Mouse (Mus musculus): ENCODE measurements around the gene Actl6a.

Actl6a gene

DNA sequence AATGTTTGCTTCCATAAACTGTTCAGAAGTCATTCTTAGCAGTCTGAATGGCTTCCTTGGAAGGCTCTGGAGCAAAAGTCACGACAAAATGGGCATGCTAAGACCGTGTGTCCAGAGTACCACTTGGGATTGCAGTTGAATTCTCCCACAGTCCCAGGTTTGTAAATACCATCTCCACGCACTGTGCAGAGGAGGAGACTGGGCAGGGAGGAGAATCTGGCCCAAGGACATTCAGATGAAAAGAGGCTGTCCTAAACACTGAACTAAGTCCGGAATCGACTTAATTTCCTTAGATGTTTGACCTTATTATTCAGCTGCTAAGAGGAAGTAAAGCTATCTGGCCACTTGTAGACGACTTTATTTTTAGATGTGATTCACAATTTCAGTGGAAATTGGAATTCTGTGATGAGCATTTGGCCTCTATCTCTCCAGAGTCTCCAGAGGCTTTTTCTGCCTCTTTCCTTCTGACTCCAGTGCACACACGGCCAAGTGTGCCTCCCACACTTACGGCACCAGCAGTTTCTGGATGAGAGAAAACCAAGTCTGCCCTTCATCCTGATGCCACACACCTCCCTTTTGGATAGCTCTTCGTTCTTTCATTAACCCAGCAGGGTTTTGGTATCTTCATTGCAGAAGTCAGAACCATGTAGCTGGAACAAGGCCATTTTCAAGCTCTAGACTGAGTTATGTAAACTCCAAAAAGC, 37.7 kb upstream of the Actl6a start:
- Histone ChIP-seq H3K4me1 (replicated peaks; ENCODE audit: low read depth, low read length) (peaks cover 5% of the 10 kb centered on the region; the same call in 1 of the 2 replicates), H3K27me3 (ENCODE audit: insufficient read depth, low read length) (no peaks in the 10 kb centered on the region), H3K4me3 (replicated peaks; ENCODE audit: low read length) (no peak overlapping the region), H3K9me3 (ENCODE audit: low read length) (no peaks in the 10 kb centered on the region), H3K36me3 (ENCODE audit: insufficient read depth, low read length) (no peaks in the 10 kb centered on the region)
- TF ChIP-seq POU5F1 (IDR thresholded peaks at IDR 0.05; ENCODE audit: borderline replicate concordance, low read length) (no peak), NANOG (IDR thresholded peaks at IDR 0.05; ENCODE audit: borderline replicate concordance, low read length) (no peak), CTCF (conservative IDR thresholded peaks at IDR 0.05; ENCODE audit: low read length) (no peak)

- Histone ChIP-seq H3K9me3 (ENCODE audit: low read length) (no peaks in the 10 kb centered on the region), H3K36me3 (ENCODE audit: insufficient read depth, low read length) (no peaks in the 10 kb centered on the region), H3K4me3 (replicated peaks; ENCODE audit: low read length) (no peak overlapping the region), H3K4me1 (replicated peaks; ENCODE audit: low read depth, low read length) (peaks cover 5% of the 10 kb centered on the region; the same call in 1 of the 2 replicates), H3K27me3 (ENCODE audit: insufficient read depth, low read length) (no peaks in the 10 kb centered on the region)
- TF ChIP-seq NANOG (IDR thresholded peaks at IDR 0.05; ENCODE audit: borderline replicate concordance, low read length) (no peak), CTCF (conservative IDR thresholded peaks at IDR 0.05; ENCODE audit: low read length) (no peak), POU5F1 (IDR thresholded peaks at IDR 0.05; ENCODE audit: borderline replicate concordance, low read length) (no peak)
Observed at GRCm38 (mm10) chr3:32669211-32669610, 36.9 kb upstream of the Actl6a start.

GRCm38 (mm10) chr3:32670196-32670595, 35.9 kb upstream of the Actl6a start:
- TF ChIP-seq CTCF (conservative IDR thresholded peaks at IDR 0.05; ENCODE audit: low read length) (no peak), NANOG (IDR thresholded peaks at IDR 0.05; ENCODE audit: borderline replicate concordance, low read length) (no peak), POU5F1 (IDR thresholded peaks at IDR 0.05; ENCODE audit: borderline replicate concordance, low read length) (no peak)
- H3K36me3 ChIP-seq (ENCODE audit: insufficient read depth, low read length): no peaks in the 10 kb centered on the region
- no peak overlapping the region for H3K4me3 ChIP-seq (replicated peaks; ENCODE audit: low read length)
- no peaks in the 10 kb centered on the region for H3K9me3 ChIP-seq (ENCODE audit: low read length)
- peaks cover 5% of the 10 kb centered on the region; the same call in 1 of the 2 replicates for H3K4me1 ChIP-seq (replicated peaks; ENCODE audit: low read depth, low read length)
- H3K27me3 ChIP-seq (ENCODE audit: insufficient read depth, low read length): no peaks in the 10 kb centered on the region

- Histone ChIP-seq H3K9me3 (ENCODE audit: low read length) (peaks cover 13% of the 10 kb centered on the region), H3K36me3 (ENCODE audit: insufficient read depth, low read length) (no peaks in the 10 kb centered on the region), H3K4me3 (replicated peaks; ENCODE audit: low read length) (no peak overlapping the region), H3K27me3 (ENCODE audit: insufficient read depth, low read length) (no peaks in the 10 kb centered on the region), H3K4me1 (replicated peaks; ENCODE audit: low read depth, low read length) (peaks cover 5% of the 10 kb centered on the region; the same call in 1 of the 2 replicates)
- TF ChIP-seq NANOG (IDR thresholded peaks at IDR 0.05; ENCODE audit: borderline replicate concordance, low read length) (no peak), POU5F1 (IDR thresholded peaks at IDR 0.05; ENCODE audit: borderline replicate concordance, low read length) (no peak)
Observed at GRCm38 (mm10) chr3:32673151-32673550, 32.9 kb upstream of the Actl6a start.

- no peaks in the 10 kb centered on the region for H3K27me3 ChIP-seq (ENCODE audit: insufficient read depth, low read length)
- no peaks in the 10 kb centered on the region for H3K4me1 ChIP-seq (replicated peaks; ENCODE audit: low read depth, low read length)
- peaks cover 18% of the 10 kb centered on the region for H3K9me3 ChIP-seq (ENCODE audit: low read length)
- no peaks in the 10 kb centered on the region for H3K36me3 ChIP-seq (ENCODE audit: insufficient read depth, low read length)
- no peak overlapping the region for H3K4me3 ChIP-seq (replicated peaks; ENCODE audit: low read length)
- TF ChIP-seq CTCF (conservative IDR thresholded peaks at IDR 0.05; ENCODE audit: low read length) (no peak), POU5F1 (IDR thresholded peaks at IDR 0.05; ENCODE audit: borderline replicate concordance, low read length) (no peak), NANOG (IDR thresholded peaks at IDR 0.05; ENCODE audit: borderline replicate concordance, low read length) (no peak)
Observed at GRCm38 (mm10) chr3:32676393-32676792, 29.7 kb upstream of the Actl6a start.

GRCm38 (mm10) chr3:32682910-32683531, 23.1 kb upstream of the Actl6a start:
- no peaks in the 10 kb centered on the region; the same call in 1 of the 2 replicates for H3K27me3 ChIP-seq (ENCODE audit: insufficient read depth, low read length)
- H3K4me3 ChIP-seq (replicated peaks; ENCODE audit: low read length): no peak overlapping the region
- TF ChIP-seq CTCF (conservative IDR thresholded peaks at IDR 0.05; ENCODE audit: low read length) (no peak), NANOG (IDR thresholded peaks at IDR 0.05; ENCODE audit: borderline replicate concordance, low read length) (no peak), POU5F1 (IDR thresholded peaks at IDR 0.05; ENCODE audit: borderline replicate concordance, low read length) (no peak)
- no peaks in the 10 kb centered on the region for H3K4me1 ChIP-seq (replicated peaks; ENCODE audit: low read depth, low read length)
- peaks cover 6% of the 10 kb centered on the region; the same call in 1 of the 2 replicates for H3K9me3 ChIP-seq (ENCODE audit: low read length)
- no peaks in the 10 kb centered on the region for H3K36me3 ChIP-seq (ENCODE audit: insufficient read depth, low read length)

DNA sequence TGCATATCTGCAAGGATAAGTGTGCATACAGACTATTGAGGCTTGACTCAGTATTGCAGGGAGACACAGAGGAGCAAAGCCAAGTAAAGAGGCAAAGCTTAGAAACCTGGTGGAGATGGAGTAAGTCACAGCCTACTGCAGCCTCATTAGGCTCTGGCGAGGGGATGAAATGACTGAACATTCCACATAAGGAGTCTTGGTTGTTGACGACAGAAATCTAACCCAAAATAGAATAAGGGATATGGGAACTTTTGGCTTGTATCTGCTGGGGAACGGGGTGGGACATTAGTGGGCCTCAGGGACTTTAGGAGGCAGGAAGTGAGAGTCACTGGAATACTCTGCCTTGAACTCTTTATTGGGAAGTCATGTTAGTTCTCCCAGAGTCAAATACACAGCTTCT, 21.5 kb upstream of the Actl6a start:
- Histone ChIP-seq H3K9me3 (ENCODE audit: low read length) (peaks cover 6% of the 10 kb centered on the region; the same call in 1 of the 2 replicates), H3K4me1 (replicated peaks; ENCODE audit: low read depth, low read length) (no peaks in the 10 kb centered on the region), H3K27me3 (ENCODE audit: insufficient read depth, low read length) (no peaks in the 10 kb centered on the region; the same call in 1 of the 2 replicates), H3K36me3 (ENCODE audit: insufficient read depth, low read length) (no peaks in the 10 kb centered on the region), H3K4me3 (replicated peaks; ENCODE audit: low read length) (no peak overlapping the region)
- TF ChIP-seq CTCF (conservative IDR thresholded peaks at IDR 0.05; ENCODE audit: low read length) (no peak), NANOG (IDR thresholded peaks at IDR 0.05; ENCODE audit: borderline replicate concordance, low read length) (no peak), POU5F1 (IDR thresholded peaks at IDR 0.05; ENCODE audit: borderline replicate concordance, low read length) (no peak)

DNA sequence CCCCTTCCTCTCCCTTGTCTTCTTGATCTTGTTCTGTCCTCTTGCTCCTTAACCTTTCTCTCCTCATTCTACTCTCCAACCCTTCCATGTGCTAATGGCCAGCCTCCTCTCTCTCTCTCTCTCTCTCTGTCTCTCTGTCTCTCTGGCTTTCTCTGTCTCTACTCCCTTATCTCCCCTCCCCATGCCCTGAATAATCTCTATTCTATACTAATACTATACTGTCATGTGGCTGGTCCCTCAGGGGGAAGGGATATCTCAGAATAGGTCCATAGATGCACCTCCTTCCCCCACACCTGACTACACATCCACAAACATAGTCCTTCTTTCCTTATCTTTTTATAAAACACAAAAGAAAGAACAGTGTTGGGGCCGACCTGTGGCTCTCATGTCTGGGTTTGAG, 19.6 kb upstream of the Actl6a start:
- peaks cover under 1% of the 10 kb centered on the region; the same call in 1 of the 2 replicates for H3K9me3 ChIP-seq (ENCODE audit: low read length)
- no peaks in the 10 kb centered on the region for H3K4me1 ChIP-seq (replicated peaks; ENCODE audit: low read depth, low read length)
- H3K27me3 ChIP-seq (ENCODE audit: insufficient read depth, low read length): no peaks in the 10 kb centered on the region; the same call in 1 of the 2 replicates
- no peaks in the 10 kb centered on the region for H3K36me3 ChIP-seq (ENCODE audit: insufficient read depth, low read length)
- no peak overlapping the region for H3K4me3 ChIP-seq (replicated peaks; ENCODE audit: low read length)
- no peak for TF ChIP-seq POU5F1 (IDR thresholded peaks at IDR 0.05; ENCODE audit: borderline replicate concordance, low read length)
- no peak for TF ChIP-seq CTCF (conservative IDR thresholded peaks at IDR 0.05; ENCODE audit: low read length)
- no peak for TF ChIP-seq NANOG (IDR thresholded peaks at IDR 0.05; ENCODE audit: borderline replicate concordance, low read length)

All from E14TG2a.4 (cell line).